Mouse (Mus musculus) C2C12 (cell line): Measurements from ENCODE around the gene Bcat2.

Experiments
- CTCF ChIP-seq: IDR thresholded peaks from one replicate; pipeline ENCODE4 v1.5.1; 2011; ENCODE audit not compliant: control insufficient read depth, insufficient read depth, insufficient read length
- USF1 ChIP-seq: IDR thresholded peaks from one replicate; pipeline ENCODE4 v1.6.1; 2011; ENCODE audit warnings: low read depth, mild to moderate bottlenecking, control low read depth, moderate library complexity

- TF ChIP-seq CTCF, result no peak
- no peak for TF ChIP-seq USF1
Observed at GRCm38 (mm10) chr7:45544525-45544924, 25.4 kb upstream of the Bcat2 start.
